Mouse (Mus musculus): ENCODE data around the gene Dlg2. TPM values are rescaled to one million over a fixed set of nuclear protein-coding genes. Genes with fewer than 3 reads are reported as not detected.

The Dlg2 gene
- total RNA-seq, 2 experiments from 2014 or later = 61.2 to 113 TPM

Other genes starting within 250 kb of the Dlg2 start
- not detected for gene Ccdc83, start 210.9 kb upstream of the Dlg2 start, total RNA-seq (2021)
- gene Sytl2, start 174.4 kb upstream of the Dlg2 start, total RNA-seq (2021) = 1 to 10 TPM; 6.0 to 6.2 TPM
- gene Ccdc89, start 50.1 kb upstream of the Dlg2 start, total RNA-seq (2021) = under 1 TPM; 0.13 to 0.33 TPM
- 10 to 100 TPM; 66.2 to 83.2 TPM for gene Crebzf, start 33.9 kb upstream of the Dlg2 start, total RNA-seq (2021)
- 10 to 100 TPM; 54.5 to 72.1 TPM for gene Tmem126a, start 19.4 kb upstream of the Dlg2 start, total RNA-seq (2021)
- 10 to 100 TPM; 19.3 to 21.7 TPM for gene Tmem126b, start 671 bp upstream of the Dlg2 start, total RNA-seq (2021)

Measured in adrenal gland, adult 18-20 months (tissue).